Mouse (Mus musculus): ENCODE measurements around the gene Cald1. TPM values are rescaled to one million over a fixed set of nuclear protein-coding genes. Genes with fewer than 3 reads are reported as not detected.

The Cald1 gene
- polyA plus RNA-seq, 1 experiment from 2014 or later, result 171 TPM

DNA sequence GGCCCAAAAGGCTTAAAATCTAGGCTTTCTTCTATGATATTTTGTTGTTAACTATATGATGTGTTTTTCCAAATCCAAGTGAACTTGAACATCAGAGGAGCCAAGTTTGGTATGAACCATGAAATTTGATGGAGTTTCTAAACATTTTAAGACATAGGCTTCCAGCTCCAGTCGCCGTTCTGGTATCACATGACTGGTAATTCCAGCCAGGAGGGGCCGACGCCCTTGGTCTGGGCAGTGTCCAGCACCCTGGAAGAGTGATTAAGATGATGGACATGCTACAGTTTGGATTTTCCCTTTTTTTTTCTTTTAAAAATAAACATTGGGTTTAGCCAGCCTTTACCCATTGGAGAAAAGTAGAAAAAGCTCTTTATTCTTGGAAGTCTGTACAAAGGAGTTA, 145.6 kb downstream of the Cald1 start:
- 87% methylated on average over 4 of the region's 4 CpGs for WGBS
- no peaks in the 10 kb centered on the region for H3K36me3 ChIP-seq (ENCODE audit: control insufficient read depth, insufficient read depth, low read length)

DNA sequence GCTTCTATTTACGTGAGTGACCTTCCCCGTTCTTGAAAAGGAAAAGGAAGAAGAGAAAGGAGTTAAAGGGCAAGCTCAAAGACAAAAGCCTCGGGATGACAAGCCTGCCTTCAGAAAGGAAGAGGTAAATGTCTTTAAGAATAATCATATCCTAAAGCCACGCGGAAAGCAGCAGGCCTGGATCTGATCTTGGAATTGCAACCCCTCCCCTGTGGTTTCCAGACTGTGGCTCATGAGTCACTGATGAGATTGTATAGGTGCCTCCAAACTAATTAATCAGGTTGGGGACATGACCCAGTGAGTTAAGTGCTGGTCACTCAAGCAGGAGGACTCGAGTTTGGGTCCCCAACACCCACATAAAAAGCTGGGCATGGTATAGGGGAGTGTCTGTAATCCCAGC, 149.5 kb downstream of the Cald1 start:
- Histone ChIP-seq H3K36me3 (ENCODE audit: control insufficient read depth, insufficient read depth, low read length) (no peaks in the 10 kb centered on the region), H3K27me3 (ENCODE audit: control insufficient read depth, insufficient read depth, low read length) (no peaks in the 10 kb centered on the region), H3K4me3 (ENCODE audit: low read depth, low read length) (no peak overlapping the region), H3K4me2 (replicated peaks; ENCODE audit: low read depth, low read length) (no peak overlapping the region), H3K9ac (ENCODE audit: low read depth, low read length) (no peak overlapping the region), H3K9me3 (ENCODE audit: control insufficient read depth, low read length) (no peaks in the 10 kb centered on the region), H3K27ac (ENCODE audit: low read depth, low read length) (no peak overlapping the region), H3K4me1 (replicated peaks; ENCODE audit: control insufficient read depth, insufficient read depth, low read length) (no peaks in the 10 kb centered on the region)
- 78% methylated on average over 6 of the region's 6 CpGs for WGBS
- ATAC-seq (ENCODE audit: low FRiP score), result no peak
- no peak for DNase-seq (ENCODE audit: low spot score)

More for the DNA sequence above, 145.6 kb downstream of the Cald1 start:
- no peaks in the 10 kb centered on the region for H3K4me1 ChIP-seq (replicated peaks; ENCODE audit: control insufficient read depth, insufficient read depth, low read length)
- no peak overlapping the region for H3K9ac ChIP-seq (ENCODE audit: low read depth, low read length)
- H3K9me3 ChIP-seq (ENCODE audit: control insufficient read depth, low read length), result no peaks in the 10 kb centered on the region
- H3K4me2 ChIP-seq (replicated peaks; ENCODE audit: low read depth, low read length), result no peak overlapping the region
- ATAC-seq (ENCODE audit: low FRiP score) (no peak), DNase-seq (ENCODE audit: low spot score) (no peak)
- no peak overlapping the region for H3K4me3 ChIP-seq (ENCODE audit: low read depth, low read length)
- H3K27ac ChIP-seq (ENCODE audit: low read depth, low read length), result no peak overlapping the region
- no peaks in the 10 kb centered on the region for H3K27me3 ChIP-seq (ENCODE audit: control insufficient read depth, insufficient read depth, low read length)

DNA sequence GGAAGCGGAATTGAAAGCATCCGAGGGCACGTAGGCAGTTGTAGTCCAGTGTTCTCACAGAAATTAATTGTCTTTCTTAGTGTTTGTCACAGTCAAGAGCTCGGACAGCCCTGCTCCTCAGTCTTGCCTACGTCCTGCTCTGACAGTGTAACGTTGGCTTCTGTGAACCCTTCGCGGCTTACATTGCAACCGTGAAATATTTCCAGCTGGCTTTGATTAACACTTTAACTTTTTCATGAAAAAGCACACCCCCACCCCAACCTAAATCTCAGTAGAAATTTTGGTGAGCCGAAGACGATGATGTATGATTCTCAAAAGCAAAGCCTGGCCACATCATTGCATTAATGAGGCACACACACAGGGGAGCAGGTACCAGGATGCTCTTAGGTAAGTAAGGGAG, 150.3 kb downstream of the Cald1 start:
- ATAC-seq (ENCODE audit: low FRiP score) (no peak), DNase-seq (ENCODE audit: low spot score) (no peak)
- Histone ChIP-seq H3K9ac (ENCODE audit: low read depth, low read length) (no peak overlapping the region), H3K4me1 (replicated peaks; ENCODE audit: control insufficient read depth, insufficient read depth, low read length) (no peaks in the 10 kb centered on the region), H3K27ac (ENCODE audit: low read depth, low read length) (no peak overlapping the region), H3K27me3 (ENCODE audit: control insufficient read depth, insufficient read depth, low read length) (no peaks in the 10 kb centered on the region), H3K9me3 (ENCODE audit: control insufficient read depth, low read length) (no peaks in the 10 kb centered on the region), H3K4me3 (ENCODE audit: low read depth, low read length) (no peak overlapping the region), H3K4me2 (replicated peaks; ENCODE audit: low read depth, low read length) (no peak overlapping the region), H3K36me3 (ENCODE audit: control insufficient read depth, insufficient read depth, low read length) (no peaks in the 10 kb centered on the region)
- 86% methylated on average over 11 of the region's 11 CpGs for WGBS

DNA sequence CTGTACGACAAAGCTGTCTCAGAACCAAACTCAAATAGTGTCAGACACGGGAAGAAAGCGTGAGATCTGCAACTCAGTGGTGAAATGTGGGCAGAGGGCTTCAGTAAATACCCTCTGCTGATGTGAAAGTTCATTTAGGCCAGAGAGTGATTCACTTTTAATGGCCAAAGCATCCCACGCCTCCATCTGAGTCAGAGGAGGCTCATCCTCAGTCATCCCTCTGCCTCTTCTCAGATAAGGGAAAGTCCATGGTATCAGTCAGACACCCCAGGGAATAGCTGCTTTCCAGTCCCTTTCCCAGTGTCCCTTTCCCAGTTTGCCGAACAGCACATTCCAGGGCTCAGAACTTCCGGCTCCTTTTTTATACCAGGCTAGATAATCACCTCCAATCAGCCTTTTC, 151.2 kb downstream of the Cald1 start:
- no peaks in the 10 kb centered on the region for H3K4me1 ChIP-seq (replicated peaks; ENCODE audit: control insufficient read depth, insufficient read depth, low read length)
- no peak for DNase-seq (ENCODE audit: low spot score)
- H3K4me2 ChIP-seq (replicated peaks; ENCODE audit: low read depth, low read length), result no peak overlapping the region
- no peak for ATAC-seq (ENCODE audit: low FRiP score)
- H3K36me3 ChIP-seq (ENCODE audit: control insufficient read depth, insufficient read depth, low read length), result no peaks in the 10 kb centered on the region
- no peak overlapping the region for H3K9ac ChIP-seq (ENCODE audit: low read depth, low read length)
- no peaks in the 10 kb centered on the region for H3K27me3 ChIP-seq (ENCODE audit: control insufficient read depth, insufficient read depth, low read length)
- H3K9me3 ChIP-seq (ENCODE audit: control insufficient read depth, low read length), result no peaks in the 10 kb centered on the region
- H3K27ac ChIP-seq (ENCODE audit: low read depth, low read length), result no peak overlapping the region
- WGBS, result 87% methylated on average over 6 of the region's 6 CpGs
- H3K4me3 ChIP-seq (ENCODE audit: low read depth, low read length), result no peak overlapping the region

DNA sequence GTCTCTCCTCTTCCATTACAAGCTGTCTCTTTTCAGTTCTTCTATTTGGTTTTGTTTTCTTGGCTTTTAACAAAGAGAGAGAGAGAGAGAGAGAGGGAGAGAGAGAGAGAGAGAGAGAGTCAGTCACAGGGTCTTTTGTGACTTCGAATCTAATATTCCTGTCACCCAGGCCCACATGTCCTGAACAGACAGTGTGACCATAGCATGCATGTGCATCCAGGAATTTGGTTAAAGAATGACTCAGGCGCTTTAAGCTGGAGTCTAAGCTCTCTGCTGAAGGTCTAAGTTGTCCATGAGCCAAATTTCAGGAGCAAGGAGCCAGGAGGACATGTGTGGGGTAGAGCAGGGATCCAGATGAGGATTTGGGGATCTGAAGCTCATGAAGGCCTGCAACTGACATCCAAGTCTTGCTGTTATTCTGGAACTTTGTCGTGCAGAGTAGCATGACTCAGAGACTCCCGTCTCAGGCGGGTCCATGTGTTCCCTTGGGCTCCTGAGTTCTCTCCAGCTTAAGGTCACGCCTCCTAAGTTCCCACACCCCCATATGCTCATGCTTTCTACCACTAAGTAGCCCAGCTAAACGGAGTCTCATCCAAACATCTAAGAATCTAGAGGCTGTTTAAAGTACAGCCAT, 152.3 kb downstream of the Cald1 start:
- Histone ChIP-seq H3K4me1 (replicated peaks; ENCODE audit: control insufficient read depth, insufficient read depth, low read length) (no peaks in the 10 kb centered on the region), H3K27me3 (ENCODE audit: control insufficient read depth, insufficient read depth, low read length) (no peaks in the 10 kb centered on the region), H3K9ac (ENCODE audit: low read depth, low read length) (no peak overlapping the region), H3K27ac (ENCODE audit: low read depth, low read length) (no peak overlapping the region), H3K4me2 (replicated peaks; ENCODE audit: low read depth, low read length) (no peak overlapping the region), H3K9me3 (ENCODE audit: control insufficient read depth, low read length) (no peaks in the 10 kb centered on the region), H3K36me3 (ENCODE audit: control insufficient read depth, insufficient read depth, low read length) (no peaks in the 10 kb centered on the region), H3K4me3 (ENCODE audit: low read depth, low read length) (no peak overlapping the region)
- ATAC-seq (ENCODE audit: low FRiP score), result no peak
- no peak for DNase-seq (ENCODE audit: low spot score)
- 75% methylated on average over 7 of the region's 7 CpGs for WGBS

DNA sequence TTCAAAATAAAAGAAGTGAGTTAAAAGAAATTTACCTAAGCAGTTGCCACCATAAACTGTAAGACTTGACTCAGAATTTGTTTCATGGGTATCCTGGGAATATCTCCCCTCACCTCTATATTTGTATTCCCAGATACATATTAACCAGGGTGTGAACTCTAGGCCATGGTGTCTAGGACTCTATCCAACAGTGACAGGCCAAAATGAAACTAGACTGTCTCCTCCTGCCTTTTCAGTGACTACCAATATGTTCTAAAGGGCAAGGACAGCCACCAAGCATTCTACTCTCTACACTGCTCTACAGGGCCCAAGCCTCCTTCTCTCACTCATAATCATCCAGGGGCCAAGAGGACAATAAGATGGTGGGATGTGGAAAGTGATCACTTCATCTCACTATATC, 153.3 kb downstream of the Cald1 start:
- Histone ChIP-seq H3K9ac (ENCODE audit: low read depth, low read length) (no peak overlapping the region), H3K4me1 (replicated peaks; ENCODE audit: control insufficient read depth, insufficient read depth, low read length) (no peaks in the 10 kb centered on the region), H3K4me2 (replicated peaks; ENCODE audit: low read depth, low read length) (no peak overlapping the region), H3K9me3 (ENCODE audit: control insufficient read depth, low read length) (no peaks in the 10 kb centered on the region), H3K36me3 (ENCODE audit: control insufficient read depth, insufficient read depth, low read length) (no peaks in the 10 kb centered on the region), H3K27me3 (ENCODE audit: control insufficient read depth, insufficient read depth, low read length) (no peaks in the 10 kb centered on the region), H3K4me3 (ENCODE audit: low read depth, low read length) (no peak overlapping the region), H3K27ac (ENCODE audit: low read depth, low read length) (no peak overlapping the region)
- ATAC-seq (ENCODE audit: low FRiP score), result no peak
- no peak for DNase-seq (ENCODE audit: low spot score)

DNA sequence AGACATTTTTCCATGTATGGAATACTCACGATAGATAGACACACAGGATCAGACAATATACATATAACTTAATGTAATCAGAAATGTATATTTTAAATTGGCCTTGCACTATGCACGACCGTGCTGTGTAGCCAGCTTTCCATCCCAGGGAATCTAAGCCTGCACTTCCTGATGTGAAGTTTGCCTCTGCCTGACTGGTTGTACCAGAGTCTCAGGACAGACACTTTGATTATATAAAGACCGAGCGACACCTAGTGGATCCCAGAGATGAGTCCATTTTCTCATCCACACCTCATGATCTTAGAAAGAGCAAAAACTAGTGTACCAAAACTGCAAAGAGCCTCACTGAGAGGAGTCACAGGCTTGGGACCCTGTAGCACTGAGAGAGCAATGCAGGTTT, 156.1 kb downstream of the Cald1 start:
- no peak for ATAC-seq (ENCODE audit: low FRiP score)

DNA sequence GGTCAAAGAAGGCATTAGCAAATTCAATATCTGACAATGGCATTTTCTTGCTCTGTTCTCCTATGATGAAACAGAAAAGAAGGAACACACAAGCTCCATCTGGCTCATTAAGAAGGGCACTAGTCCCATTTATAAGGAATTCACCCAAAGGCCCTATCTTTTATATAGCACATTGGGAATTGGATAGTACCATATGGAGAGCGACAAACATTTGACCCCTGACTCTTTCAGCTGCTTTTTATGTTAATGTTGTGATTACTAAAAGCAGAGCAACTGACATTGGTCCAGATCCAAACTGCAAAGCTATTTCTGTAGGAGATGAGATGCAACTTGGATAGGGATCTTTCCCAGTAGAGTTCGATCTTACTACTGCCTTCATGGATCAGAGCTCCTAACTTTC, 160.0 kb downstream of the Cald1 start:
- Histone ChIP-seq H3K36me3 (ENCODE audit: control insufficient read depth, insufficient read depth, low read length) (no peaks in the 10 kb centered on the region), H3K4me1 (replicated peaks; ENCODE audit: control insufficient read depth, insufficient read depth, low read length) (no peaks in the 10 kb centered on the region), H3K27me3 (ENCODE audit: control insufficient read depth, insufficient read depth, low read length) (no peaks in the 10 kb centered on the region), H3K4me2 (replicated peaks; ENCODE audit: low read depth, low read length) (no peak overlapping the region), H3K9me3 (ENCODE audit: control insufficient read depth, low read length) (no peaks in the 10 kb centered on the region), H3K27ac (ENCODE audit: low read depth, low read length) (no peak overlapping the region), H3K9ac (ENCODE audit: low read depth, low read length) (no peak overlapping the region), H3K4me3 (ENCODE audit: low read depth, low read length) (no peak overlapping the region)
- DNase-seq (ENCODE audit: low spot score), result no peak
- ATAC-seq (ENCODE audit: low FRiP score), result no peak
- 84% methylated on average over 2 of the region's 2 CpGs for WGBS

More for the DNA sequence above, 156.1 kb downstream of the Cald1 start:
- H3K4me2 ChIP-seq (replicated peaks; ENCODE audit: low read depth, low read length), result no peak overlapping the region
- no peak overlapping the region for H3K9ac ChIP-seq (ENCODE audit: low read depth, low read length)
- 45% methylated on average over 5 of the region's 5 CpGs for WGBS
- H3K4me1 ChIP-seq (replicated peaks; ENCODE audit: control insufficient read depth, insufficient read depth, low read length), result no peaks in the 10 kb centered on the region
- no peaks in the 10 kb centered on the region for H3K36me3 ChIP-seq (ENCODE audit: control insufficient read depth, insufficient read depth, low read length)
- H3K9me3 ChIP-seq (ENCODE audit: control insufficient read depth, low read length), result no peaks in the 10 kb centered on the region
- peak; percentile 67 for DNase-seq (ENCODE audit: low spot score)
- H3K27me3 ChIP-seq (ENCODE audit: control insufficient read depth, insufficient read depth, low read length), result no peaks in the 10 kb centered on the region
- H3K4me3 ChIP-seq (ENCODE audit: low read depth, low read length), result no peak overlapping the region
- no peak overlapping the region for H3K27ac ChIP-seq (ENCODE audit: low read depth, low read length)

DNA sequence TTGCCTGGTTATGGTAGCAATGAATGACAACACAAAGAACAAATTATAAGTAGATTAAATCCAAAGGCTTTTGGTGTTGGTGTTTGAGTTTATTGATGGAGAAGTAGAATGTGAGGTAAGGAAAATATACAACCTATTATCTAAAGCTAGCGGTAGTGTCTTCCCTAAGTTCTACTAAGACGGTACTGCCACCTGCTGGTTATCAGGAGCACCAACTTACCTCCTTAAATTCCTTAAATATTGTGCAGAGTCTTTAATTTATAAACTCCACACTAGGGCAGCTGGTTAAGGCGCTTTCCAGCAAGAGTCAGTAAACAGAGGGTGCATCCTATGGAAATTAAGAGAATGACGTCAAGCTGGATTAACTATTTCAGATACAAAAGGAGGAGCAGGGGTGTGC, 161.7 kb downstream of the Cald1 start:
- Histone ChIP-seq H3K4me2 (replicated peaks; ENCODE audit: low read depth, low read length) (no peak overlapping the region), H3K4me1 (replicated peaks; ENCODE audit: control insufficient read depth, insufficient read depth, low read length) (no peaks in the 10 kb centered on the region), H3K27ac (ENCODE audit: low read depth, low read length) (no peak overlapping the region), H3K9ac (ENCODE audit: low read depth, low read length) (no peak overlapping the region), H3K36me3 (ENCODE audit: control insufficient read depth, insufficient read depth, low read length) (no peaks in the 10 kb centered on the region), H3K27me3 (ENCODE audit: control insufficient read depth, insufficient read depth, low read length) (no peaks in the 10 kb centered on the region), H3K9me3 (ENCODE audit: control insufficient read depth, low read length) (no peaks in the 10 kb centered on the region), H3K4me3 (ENCODE audit: low read depth, low read length) (no peak overlapping the region)
- ATAC-seq (ENCODE audit: low FRiP score) (no peak), DNase-seq (ENCODE audit: low spot score) (peak; percentile 64)
- WGBS, result 48% methylated on average over 4 of the region's 4 CpGs
